Mouse (Mus musculus) hindbrain, embryonic 10.5 days (tissue): Measurements from ENCODE around the gene Syt3. TPM values are rescaled to one million over a fixed set of nuclear protein-coding genes. Genes with fewer than 3 reads are reported as not detected.

Experiments
- DNase-seq: peaks from one replicate; pipeline ENCODE4 v3.0.0-alpha.2; 2017; ENCODE audit warnings: low spot score
- H3K27ac ChIP-seq: fragments of 300-500 bp; sonication (generic); 2 replicates; pipeline ENCODE4 v1.5.1; 2016; ENCODE audit warnings: mild to moderate bottlenecking, moderate library complexity
- H3K27me3 ChIP-seq: fragments of 300-500 bp; sonication (generic); 2 replicates; pipeline ENCODE4 v1.6.1; 2016; ENCODE audit warnings: mild to moderate bottlenecking; ENCODE audit not compliant: poor library complexity, insufficient read depth, severe bottlenecking
- H3K36me3 ChIP-seq: fragments of 300-500 bp; sonication (generic); 2 replicates; pipeline ENCODE4 v1.6.1; 2016; ENCODE audit warnings: mild to moderate bottlenecking, moderate library complexity
- H3K4me1 ChIP-seq: fragments of 300-500 bp; sonication (generic); replicated peaks from 2 replicates; pipeline ENCODE4 v1.6.1; 2016; ENCODE audit warnings: mild to moderate bottlenecking
- H3K4me3 ChIP-seq: fragments of 300-500 bp; sonication (generic); 2 replicates; pipeline ENCODE4 v1.5.1; 2016; ENCODE audit warnings: mild to moderate bottlenecking, moderate library complexity
- H3K9me3 ChIP-seq: fragments of 300-500 bp; sonication (generic); 2 replicates; pipeline ENCODE4 v1.6.1; 2016; ENCODE audit warnings: mild to moderate bottlenecking, moderate library complexity
- WGBS: fragments of 180-500 bp; shearing (Covaris S2); methylation state at CpG from one replicate; pipeline ENCODE4 v1.1.7; 2016; 5-methylcytosine and 5-hydroxymethylcytosine counted together
- polyA plus RNA-seq: library from polyadenylated mRNA; unstranded; fragments of >200 nt; fragmentation: Nextera tagmentation; extraction: Ambion mirVana; gene quantifications from 2 replicates; pipeline ENCODE4 v1.2.1, GENCODE M21; 2016

Gene Syt3
- 2.7 and 3.0 TPM in 2 replicates for polyA plus RNA-seq

GRCm38 (mm10) chr7:44383980-44384715 lies at the start of gene Syt3:
Syt3 (plus strand) TSS chr7:44384102.
- no peaks in the 10 kb centered on the region for H3K9me3 ChIP-seq
- H3K36me3 ChIP-seq, result no peaks in the 10 kb centered on the region
- WGBS, result under 1% methylated on average over 33 of the region's 33 CpGs
- peak within 1 kb of the TSS; percentile 74 for H3K27ac ChIP-seq
- peaks cover 16% of the 10 kb centered on the region for H3K4me1 ChIP-seq
- peak; percentile 78 for DNase-seq
- peak within 1 kb of the TSS; percentile 59 for H3K4me3 ChIP-seq
- H3K27me3 ChIP-seq, result peaks cover 43% of the 10 kb centered on the region

DNA sequence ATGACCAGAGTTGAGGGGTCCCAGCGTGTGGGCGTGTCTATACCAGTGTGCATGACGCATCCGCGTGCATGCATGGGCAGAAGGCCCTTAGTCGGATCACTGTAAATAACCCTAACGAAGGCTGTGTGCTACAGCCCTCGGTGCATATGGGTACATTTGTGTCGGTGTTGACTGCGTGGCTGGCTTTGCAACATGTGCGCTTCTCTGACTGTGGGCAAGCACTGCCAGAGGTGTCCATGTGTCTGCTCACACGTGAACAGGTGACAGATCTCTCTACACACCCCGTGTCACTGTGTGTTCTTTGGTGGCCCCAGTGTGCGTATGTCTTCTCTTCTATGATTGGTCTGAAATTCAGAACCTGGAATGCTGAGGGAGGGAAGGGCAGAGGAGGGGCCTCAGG lies 49.8 kb upstream of the Syt3 start:
- Histone ChIP-seq H3K27me3 (peaks cover 70% of the 10 kb centered on the region), H3K27ac (no peak overlapping the region), H3K4me3 (no peak overlapping the region), H3K9me3 (no peaks in the 10 kb centered on the region), H3K36me3 (no peaks in the 10 kb centered on the region), H3K4me1 (peaks cover 28% of the 10 kb centered on the region)
- DNase-seq, result no peak
- WGBS, result 77% methylated on average over 14 of the region's 14 CpGs

GRCm38 (mm10) chr7:44335031-44335878 lies 48.6 kb upstream of the Syt3 start:
- Histone ChIP-seq H3K36me3 (no peaks in the 10 kb centered on the region), H3K4me1 (peaks cover 28% of the 10 kb centered on the region), H3K9me3 (no peaks in the 10 kb centered on the region), H3K27ac (peak overlapping the region; percentile 81), H3K4me3 (peak overlapping the region; percentile 61), H3K27me3 (peaks cover 81% of the 10 kb centered on the region)
- 3% methylated on average over 30 of the region's 40 CpGs for WGBS
- DNase-seq, result peak; percentile 59

- H3K27ac ChIP-seq, result peak overlapping the region; percentile 81
- peak overlapping the region; percentile 61 for H3K4me3 ChIP-seq
- no peaks in the 10 kb centered on the region for H3K9me3 ChIP-seq
- H3K36me3 ChIP-seq, result no peaks in the 10 kb centered on the region
- peaks cover 28% of the 10 kb centered on the region for H3K4me1 ChIP-seq
- DNase-seq, result no peak
- H3K27me3 ChIP-seq, result peaks cover 89% of the 10 kb centered on the region
- WGBS, result 2% methylated on average over 51 of the region's 54 CpGs
These were observed 47.6 kb upstream of the Syt3 start for GRCm38 (mm10) chr7:44336046-44337021.

DNA sequence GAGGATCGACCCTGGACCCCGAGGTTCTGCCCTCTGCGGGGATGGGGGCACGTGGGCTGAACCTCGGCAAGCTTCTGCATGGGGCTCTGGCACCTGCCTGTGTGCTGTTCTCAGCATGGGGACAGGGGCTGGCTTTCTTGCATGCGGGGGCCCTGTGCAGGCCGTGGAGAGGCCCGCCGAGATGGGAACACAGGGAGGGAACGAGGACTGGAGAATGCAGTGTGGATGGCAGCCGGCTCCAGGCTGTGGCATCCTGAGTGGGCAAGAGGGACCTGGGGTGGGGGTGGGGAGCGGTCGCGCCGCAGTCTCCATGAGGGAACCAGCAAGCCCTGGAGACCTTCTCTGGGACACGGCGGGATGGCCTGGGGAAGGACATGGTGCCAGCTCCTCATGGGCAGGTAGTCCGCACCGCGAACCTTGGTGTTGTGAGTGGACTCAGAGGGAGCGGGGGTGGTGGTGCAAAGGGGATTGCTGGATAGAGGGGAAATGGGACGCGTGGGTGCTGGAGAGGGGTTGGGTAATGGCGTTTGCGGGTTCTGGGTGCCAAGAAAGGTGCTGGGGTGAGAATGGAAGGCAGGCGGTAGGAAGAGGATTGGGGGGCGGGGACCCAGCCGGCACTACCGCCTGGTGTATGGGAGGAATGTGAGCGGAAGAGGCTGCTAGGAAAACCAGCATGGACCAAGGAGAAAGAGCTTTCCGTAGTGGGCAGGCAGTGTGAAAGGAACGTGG lies 46.6 kb upstream of the Syt3 start:
- 4% methylated on average over 32 of the region's 32 CpGs for WGBS
- no peaks in the 10 kb centered on the region for H3K9me3 ChIP-seq
- H3K27me3 ChIP-seq, result peaks cover 94% of the 10 kb centered on the region
- DNase-seq, result no peak
- H3K4me3 ChIP-seq, result peak overlapping the region; percentile 61
- no peak overlapping the region for H3K27ac ChIP-seq
- no peaks in the 10 kb centered on the region for H3K36me3 ChIP-seq
- peaks cover 28% of the 10 kb centered on the region for H3K4me1 ChIP-seq

- no peak for DNase-seq
- 70% methylated on average over 6 of the region's 6 CpGs for WGBS
- peaks cover 34% of the 10 kb centered on the region for H3K4me1 ChIP-seq
- H3K36me3 ChIP-seq, result peaks cover under 1% of the 10 kb centered on the region; the same call in 1 of the 2 replicates
- H3K27me3 ChIP-seq, result peaks cover 93% of the 10 kb centered on the region
- no peaks in the 10 kb centered on the region for H3K9me3 ChIP-seq
- H3K27ac ChIP-seq, result no peak overlapping the region
- no peak overlapping the region for H3K4me3 ChIP-seq
These were observed 43.7 kb upstream of the Syt3 start for GRCm38 (mm10) chr7:44340226-44340625.

- DNase-seq, result no peak
- Histone ChIP-seq H3K27ac (no peak overlapping the region), H3K27me3 (peaks cover 86% of the 10 kb centered on the region), H3K4me3 (no peak overlapping the region), H3K4me1 (peaks cover 25% of the 10 kb centered on the region), H3K9me3 (no peaks in the 10 kb centered on the region), H3K36me3 (peaks cover 6% of the 10 kb centered on the region; the same call in 1 of the 2 replicates)
- WGBS, result 90% methylated on average over 10 of the region's 10 CpGs
These were observed 42.8 kb upstream of the Syt3 start for GRCm38 (mm10) chr7:44341119-44341518.

DNA sequence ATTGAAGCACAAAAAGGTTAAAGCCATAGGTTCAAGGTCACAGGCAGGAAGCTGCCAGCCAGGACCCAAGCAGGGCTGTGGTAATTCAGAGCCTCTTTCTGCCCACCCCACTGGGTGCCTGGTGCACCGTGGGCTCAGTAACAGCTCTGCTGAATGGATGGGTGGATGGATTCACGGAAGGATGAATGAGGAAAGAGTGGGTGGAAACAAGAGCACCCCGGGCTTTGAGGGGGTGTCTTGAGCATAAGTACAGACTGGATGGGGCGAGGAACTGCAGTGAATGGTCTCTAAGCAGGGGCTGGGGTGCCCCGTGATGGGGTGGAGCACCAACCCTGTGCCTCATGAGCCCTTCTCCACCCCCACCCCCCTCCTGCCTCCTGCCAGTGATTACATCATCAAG lies 42.2 kb upstream of the Syt3 start:
- no peaks in the 10 kb centered on the region for H3K9me3 ChIP-seq
- H3K27ac ChIP-seq, result no peak overlapping the region
- peaks cover 7% of the 10 kb centered on the region; the same call in 1 of the 2 replicates for H3K36me3 ChIP-seq
- H3K4me3 ChIP-seq, result no peak overlapping the region
- peaks cover 19% of the 10 kb centered on the region for H3K4me1 ChIP-seq
- 69% methylated on average over 5 of the region's 5 CpGs for WGBS
- no peak for DNase-seq
- peaks cover 82% of the 10 kb centered on the region for H3K27me3 ChIP-seq

GRCm38 (mm10) chr7:44343459-44344015 lies 40.4 kb upstream of the Syt3 start:
- Histone ChIP-seq H3K27me3 (peaks cover 79% of the 10 kb centered on the region), H3K4me1 (peaks cover 8% of the 10 kb centered on the region), H3K4me3 (no peak overlapping the region), H3K36me3 (peaks cover 7% of the 10 kb centered on the region; the same call in 1 of the 2 replicates), H3K27ac (0 out of 2 replicates have a peak overlapping the region, but pooled peaks have one; percentile 0), H3K9me3 (no peaks in the 10 kb centered on the region)
- peak; percentile 7 for DNase-seq
- WGBS, result 24% methylated on average over 11 of the region's 11 CpGs

- Histone ChIP-seq H3K4me3 (no peak overlapping the region), H3K4me1 (peaks cover 8% of the 10 kb centered on the region), H3K27ac (no peak overlapping the region), H3K27me3 (peaks cover 79% of the 10 kb centered on the region), H3K9me3 (no peaks in the 10 kb centered on the region), H3K36me3 (peaks cover 7% of the 10 kb centered on the region; the same call in 1 of the 2 replicates)
- 70% methylated on average over 12 of the region's 12 CpGs for WGBS
- DNase-seq, result no peak
These were observed 39.3 kb upstream of the Syt3 start for GRCm38 (mm10) chr7:44344622-44345021.

DNA sequence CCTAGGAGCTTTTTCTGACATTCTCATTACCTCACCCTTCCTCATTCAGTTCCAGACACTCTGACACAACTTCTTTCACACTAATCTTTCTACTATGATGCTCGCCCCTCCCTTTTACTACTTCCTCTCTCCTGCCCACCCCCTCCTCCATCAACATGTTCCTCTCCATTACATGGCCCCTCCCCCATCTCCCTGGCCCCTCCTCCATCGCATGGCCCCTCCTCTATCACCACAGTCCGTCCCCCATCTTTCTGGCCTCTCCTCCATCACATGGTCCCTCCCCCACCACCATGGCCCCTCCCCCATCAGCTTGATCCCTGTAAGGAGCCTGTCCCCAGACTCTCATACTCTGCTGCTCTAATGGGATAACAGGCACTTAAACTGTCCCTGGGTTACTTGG lies 34.9 kb upstream of the Syt3 start:
- peaks cover 7% of the 10 kb centered on the region; the same call in 1 of the 2 replicates for H3K36me3 ChIP-seq
- no peaks in the 10 kb centered on the region; the same call in 1 of the 2 replicates for H3K9me3 ChIP-seq
- no peak overlapping the region for H3K27ac ChIP-seq
- H3K27me3 ChIP-seq, result peaks cover 85% of the 10 kb centered on the region
- WGBS, result 29% methylated on average over 3 of the region's 3 CpGs
- DNase-seq, result no peak
- H3K4me1 ChIP-seq, result peaks cover 40% of the 10 kb centered on the region
- H3K4me3 ChIP-seq, result no peak overlapping the region
